Mouse (Mus musculus) layer of hippocampus, adult 9-10 months (tissue): ENCODE results near the gene Lsm3.

Source experiments
- DNase-seq: peaks from one replicate; pipeline ENCODE4 v3.0.0; 2022; ENCODE audit warnings: low spot score

Gene Lsm3

GRCm38 (mm10) chr6:91510211-91510610 is 5.5 kb upstream of the Lsm3 start:
- no peak for DNase-seq

- no peak for DNase-seq
Measured at GRCm38 (mm10) chr6:91514135-91514534, 1.6 kb upstream of the Lsm3 start.

- DNase-seq = no peak
Measured at GRCm38 (mm10) chr6:91514737-91515362, 878 bp upstream of the Lsm3 start.

- DNase-seq = no peak
Measured at GRCm38 (mm10) chr6:91518454-91519020, 2.8 kb downstream of the Lsm3 start.

GRCm38 (mm10) chr6:91522816-91523215 is 7.1 kb downstream of the Lsm3 start:
- DNase-seq = no peak

- DNase-seq = no peak
Measured at GRCm38 (mm10) chr6:91525544-91525943, 9.8 kb downstream of the Lsm3 start.

GRCm38 (mm10) chr6:91527227-91527860 is 11.6 kb downstream of the Lsm3 start:
- peak; percentile 69 for DNase-seq

GRCm38 (mm10) chr6:91528265-91528664 is 12.5 kb downstream of the Lsm3 start:
- DNase-seq = no peak

- no peak for DNase-seq
Measured at GRCm38 (mm10) chr6:91530673-91531072, 14.9 kb downstream of the Lsm3 start.

GRCm38 (mm10) chr6:91531276-91531675 is 15.5 kb downstream of the Lsm3 start:
- DNase-seq = no peak

- DNase-seq = no peak
Measured at GRCm38 (mm10) chr6:91532661-91533060, 16.9 kb downstream of the Lsm3 start.

GRCm38 (mm10) chr6:91533359-91533758 is 17.6 kb downstream of the Lsm3 start:
- no peak for DNase-seq

- no peak for DNase-seq
Measured at GRCm38 (mm10) chr6:91533771-91534170, 18.0 kb downstream of the Lsm3 start.

- no peak for DNase-seq
Measured at GRCm38 (mm10) chr6:91534268-91534667, 18.5 kb downstream of the Lsm3 start.

- no peak for DNase-seq
Measured at GRCm38 (mm10) chr6:91535231-91535630, 19.5 kb downstream of the Lsm3 start.

- no peak for DNase-seq
Measured at GRCm38 (mm10) chr6:91536047-91536765, 20.5 kb downstream of the Lsm3 start.

- no peak for DNase-seq
Measured at GRCm38 (mm10) chr6:91541276-91541675, 25.5 kb downstream of the Lsm3 start.

- no peak for DNase-seq
Measured at GRCm38 (mm10) chr6:91543056-91543455, 27.3 kb downstream of the Lsm3 start.

GRCm38 (mm10) chr6:91546241-91546884 is 30.6 kb downstream of the Lsm3 start:
- DNase-seq = no peak

GRCm38 (mm10) chr6:91547313-91547712 is 31.6 kb downstream of the Lsm3 start:
- DNase-seq = no peak

- no peak for DNase-seq
Measured at GRCm38 (mm10) chr6:91549621-91550020, 33.9 kb downstream of the Lsm3 start.

GRCm38 (mm10) chr6:91551671-91552070 is 35.9 kb downstream of the Lsm3 start:
- DNase-seq = no peak
